Mouse (Mus musculus): ENCODE measurements at regions not wholly inside any gene's neighbourhood (a gene's known extent, or its start where the extent isn't known, plus 50 kb on each side); places are given as distances from the start of the nearest gene placed in this dataset.

- Histone ChIP-seq H3K4me3 (ENCODE audit: low read depth, low read length) (no peak overlapping the region), H3K4me1 (replicated peaks; ENCODE audit: control insufficient read depth, insufficient read depth, low read length) (no peaks in the 10 kb centered on the region), H3K27me3 (ENCODE audit: control insufficient read depth, insufficient read depth, low read length) (no peaks in the 10 kb centered on the region), H3K27ac (ENCODE audit: low read depth, low read length) (no peak overlapping the region), H3K4me2 (replicated peaks; ENCODE audit: low read depth, low read length) (no peak overlapping the region), H3K9ac (ENCODE audit: low read depth, low read length) (no peak overlapping the region), H3K36me3 (ENCODE audit: control insufficient read depth, insufficient read depth, low read length) (no peaks in the 10 kb centered on the region), H3K9me3 (ENCODE audit: control insufficient read depth, low read length) (no peaks in the 10 kb centered on the region)
- DNase-seq (ENCODE audit: low spot score) (no peak), ATAC-seq (ENCODE audit: low FRiP score) (no peak)
- 77% methylated on average over 3 of the region's 3 CpGs for WGBS
These were observed 599.9 kb downstream of the Ebf1 start for GRCm38 (mm10) chr11:45216942-45217474.

DNA sequence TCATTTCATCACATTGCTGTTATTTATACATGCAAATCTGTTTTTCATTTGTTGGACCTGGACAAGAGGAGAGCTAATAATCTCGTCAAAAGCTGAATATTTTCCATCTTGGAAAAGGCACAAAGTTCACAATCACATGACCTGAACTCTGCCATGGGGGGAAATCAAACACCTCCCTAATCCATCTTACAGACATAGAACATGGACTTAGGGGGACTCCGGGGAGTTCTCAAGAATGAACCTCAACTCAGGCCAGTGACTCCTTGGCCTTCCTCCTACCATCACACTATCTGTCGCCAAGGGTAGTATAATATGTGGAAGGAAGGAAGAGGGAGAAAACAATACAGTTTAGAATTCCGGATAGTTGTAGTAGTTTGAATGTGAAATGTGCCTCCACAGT lies 602.1 kb downstream of the Ebf1 start:
- Histone ChIP-seq H3K9ac (ENCODE audit: low read depth, low read length) (no peak overlapping the region), H3K27me3 (ENCODE audit: control insufficient read depth, insufficient read depth, low read length) (no peaks in the 10 kb centered on the region), H3K4me2 (replicated peaks; ENCODE audit: low read depth, low read length) (no peak overlapping the region), H3K4me1 (replicated peaks; ENCODE audit: control insufficient read depth, insufficient read depth, low read length) (no peaks in the 10 kb centered on the region), H3K4me3 (ENCODE audit: low read depth, low read length) (no peak overlapping the region), H3K36me3 (ENCODE audit: control insufficient read depth, insufficient read depth, low read length) (no peaks in the 10 kb centered on the region), H3K9me3 (ENCODE audit: control insufficient read depth, low read length) (no peaks in the 10 kb centered on the region), H3K27ac (ENCODE audit: low read depth, low read length) (no peak overlapping the region)
- DNase-seq (ENCODE audit: low spot score) (no peak), ATAC-seq (ENCODE audit: low FRiP score) (no peak)
- WGBS: 80% methylated on average over 4 of the region's 4 CpGs

DNA sequence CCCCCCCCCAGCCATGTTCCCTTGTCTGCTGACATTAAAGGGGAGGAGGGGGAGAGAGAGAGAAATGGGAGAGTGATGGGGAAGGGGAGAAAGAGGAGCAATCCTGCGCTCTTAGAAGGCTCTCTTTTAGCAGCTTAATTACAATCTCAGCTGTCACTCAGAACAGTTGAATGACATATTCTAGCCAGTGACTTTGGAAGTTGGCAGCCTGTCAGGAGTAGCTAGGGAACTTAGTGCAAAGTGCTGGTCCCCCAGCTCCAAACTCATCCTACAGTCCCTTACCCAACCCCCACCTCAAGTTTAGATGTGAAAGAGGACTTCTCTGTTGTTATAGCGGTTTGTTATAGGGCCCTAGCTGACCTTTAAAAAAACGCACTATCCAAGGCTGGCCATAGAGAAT lies 604.9 kb downstream of the Ebf1 start:
- Histone ChIP-seq H3K27ac (ENCODE audit: low read depth, low read length) (no peak overlapping the region), H3K4me2 (replicated peaks; ENCODE audit: low read depth, low read length) (no peak overlapping the region), H3K9me3 (ENCODE audit: control insufficient read depth, low read length) (no peaks in the 10 kb centered on the region), H3K4me3 (ENCODE audit: low read depth, low read length) (no peak overlapping the region), H3K4me1 (replicated peaks; ENCODE audit: control insufficient read depth, insufficient read depth, low read length) (no peaks in the 10 kb centered on the region), H3K27me3 (ENCODE audit: control insufficient read depth, insufficient read depth, low read length) (no peaks in the 10 kb centered on the region), H3K9ac (ENCODE audit: low read depth, low read length) (no peak overlapping the region), H3K36me3 (ENCODE audit: control insufficient read depth, insufficient read depth, low read length) (no peaks in the 10 kb centered on the region)
- DNase-seq (ENCODE audit: low spot score) (no peak), ATAC-seq (ENCODE audit: low FRiP score) (no peak)
- 75% methylated on average over 3 of the region's 3 CpGs for WGBS

GRCm38 (mm10) chr11:45235476-45236412 lies 616.1 kb upstream of the Clint1 start:
- DNase-seq (ENCODE audit: low spot score): no peak
- no peaks in the 10 kb centered on the region for H3K36me3 ChIP-seq (ENCODE audit: control insufficient read depth, insufficient read depth, low read length)
- no peak overlapping the region for H3K9ac ChIP-seq (ENCODE audit: low read depth, low read length)
- no peaks in the 10 kb centered on the region for H3K4me1 ChIP-seq (replicated peaks; ENCODE audit: control insufficient read depth, insufficient read depth, low read length)
- H3K27ac ChIP-seq (ENCODE audit: low read depth, low read length): no peak overlapping the region
- no peak overlapping the region for H3K4me2 ChIP-seq (replicated peaks; ENCODE audit: low read depth, low read length)
- no peak for ATAC-seq (ENCODE audit: low FRiP score)
- WGBS: 86% methylated on average over 6 of the region's 6 CpGs
- H3K4me3 ChIP-seq (ENCODE audit: low read depth, low read length): no peak overlapping the region
- no peaks in the 10 kb centered on the region for H3K9me3 ChIP-seq (ENCODE audit: control insufficient read depth, low read length)
- no peaks in the 10 kb centered on the region for H3K27me3 ChIP-seq (ENCODE audit: control insufficient read depth, insufficient read depth, low read length)

DNA sequence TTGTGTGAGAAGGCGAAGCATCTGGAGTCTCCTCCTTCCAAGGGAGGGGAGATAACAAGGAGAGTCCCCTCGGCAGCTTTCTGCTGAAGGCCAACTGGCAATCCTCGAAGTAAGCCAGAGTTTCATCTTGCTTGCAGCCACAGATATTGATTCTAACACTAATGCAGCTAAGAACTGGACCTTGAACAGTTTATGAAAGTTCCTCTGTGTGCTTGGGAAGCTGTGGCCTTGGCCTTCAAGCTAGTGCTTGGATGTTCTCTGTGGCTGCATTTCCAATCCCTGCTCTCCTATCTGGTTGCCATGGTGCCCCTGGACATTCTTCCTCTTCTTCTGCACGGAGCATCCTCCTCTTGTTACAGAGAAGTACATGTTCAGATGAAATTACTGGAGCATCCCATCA lies 614.8 kb upstream of the Clint1 start:
- Histone ChIP-seq H3K4me2 (replicated peaks; ENCODE audit: low read depth, low read length) (no peak overlapping the region), H3K27ac (ENCODE audit: low read depth, low read length) (no peak overlapping the region), H3K27me3 (ENCODE audit: control insufficient read depth, insufficient read depth, low read length) (no peaks in the 10 kb centered on the region), H3K4me3 (ENCODE audit: low read depth, low read length) (no peak overlapping the region), H3K4me1 (replicated peaks; ENCODE audit: control insufficient read depth, insufficient read depth, low read length) (no peaks in the 10 kb centered on the region), H3K36me3 (ENCODE audit: control insufficient read depth, insufficient read depth, low read length) (no peaks in the 10 kb centered on the region), H3K9me3 (ENCODE audit: control insufficient read depth, low read length) (no peaks in the 10 kb centered on the region), H3K9ac (ENCODE audit: low read depth, low read length) (no peak overlapping the region)
- 77% methylated on average over 4 of the region's 4 CpGs for WGBS
- DNase-seq (ENCODE audit: low spot score) (no peak), ATAC-seq (ENCODE audit: low FRiP score) (no peak)

- DNase-seq (ENCODE audit: low spot score) (no peak), ATAC-seq (ENCODE audit: low FRiP score) (no peak)
- Histone ChIP-seq H3K9me3 (ENCODE audit: control insufficient read depth, low read length) (no peaks in the 10 kb centered on the region), H3K4me1 (replicated peaks; ENCODE audit: control insufficient read depth, insufficient read depth, low read length) (no peaks in the 10 kb centered on the region), H3K4me2 (replicated peaks; ENCODE audit: low read depth, low read length) (no peak overlapping the region), H3K27ac (ENCODE audit: low read depth, low read length) (no peak overlapping the region), H3K4me3 (ENCODE audit: low read depth, low read length) (no peak overlapping the region), H3K27me3 (ENCODE audit: control insufficient read depth, insufficient read depth, low read length) (no peaks in the 10 kb centered on the region), H3K36me3 (ENCODE audit: control insufficient read depth, insufficient read depth, low read length) (no peaks in the 10 kb centered on the region), H3K9ac (ENCODE audit: low read depth, low read length) (no peak overlapping the region)
- 77% methylated on average over 5 of the region's 5 CpGs for WGBS
These were observed 612.8 kb upstream of the Clint1 start for GRCm38 (mm10) chr11:45239044-45239443.

- ATAC-seq (ENCODE audit: low FRiP score) (no peak), DNase-seq (ENCODE audit: low spot score) (no peak)
- Histone ChIP-seq H3K4me1 (replicated peaks; ENCODE audit: control insufficient read depth, insufficient read depth, low read length) (no peaks in the 10 kb centered on the region), H3K9me3 (ENCODE audit: control insufficient read depth, low read length) (no peaks in the 10 kb centered on the region), H3K4me3 (ENCODE audit: low read depth, low read length) (no peak overlapping the region), H3K27me3 (ENCODE audit: control insufficient read depth, insufficient read depth, low read length) (no peaks in the 10 kb centered on the region), H3K9ac (ENCODE audit: low read depth, low read length) (no peak overlapping the region), H3K4me2 (replicated peaks; ENCODE audit: low read depth, low read length) (no peak overlapping the region), H3K27ac (ENCODE audit: low read depth, low read length) (no peak overlapping the region), H3K36me3 (ENCODE audit: control insufficient read depth, insufficient read depth, low read length) (no peaks in the 10 kb centered on the region)
- WGBS: 60% methylated on average over 3 of the region's 3 CpGs
These were observed 611.4 kb upstream of the Clint1 start for GRCm38 (mm10) chr11:45240419-45240818.

GRCm38 (mm10) chr11:45241671-45242070 lies 610.2 kb upstream of the Clint1 start:
- Histone ChIP-seq H3K4me3 (ENCODE audit: low read depth, low read length) (no peak overlapping the region), H3K27ac (ENCODE audit: low read depth, low read length) (no peak overlapping the region), H3K9me3 (ENCODE audit: control insufficient read depth, low read length) (no peaks in the 10 kb centered on the region), H3K36me3 (ENCODE audit: control insufficient read depth, insufficient read depth, low read length) (no peaks in the 10 kb centered on the region), H3K9ac (ENCODE audit: low read depth, low read length) (no peak overlapping the region), H3K4me2 (replicated peaks; ENCODE audit: low read depth, low read length) (no peak overlapping the region), H3K4me1 (replicated peaks; ENCODE audit: control insufficient read depth, insufficient read depth, low read length) (no peaks in the 10 kb centered on the region), H3K27me3 (ENCODE audit: control insufficient read depth, insufficient read depth, low read length) (no peaks in the 10 kb centered on the region)
- DNase-seq (ENCODE audit: low spot score) (no peak), ATAC-seq (ENCODE audit: low FRiP score) (no peak)
- WGBS: 81% methylated on average over 10 of the region's 10 CpGs

- no peak overlapping the region for H3K9ac ChIP-seq (ENCODE audit: low read depth, low read length)
- no peak for ATAC-seq (ENCODE audit: low FRiP score)
- 94% methylated on average over 2 of the region's 2 CpGs for WGBS
- DNase-seq (ENCODE audit: low spot score): no peak
- no peaks in the 10 kb centered on the region for H3K4me1 ChIP-seq (replicated peaks; ENCODE audit: control insufficient read depth, insufficient read depth, low read length)
- H3K27ac ChIP-seq (ENCODE audit: low read depth, low read length): no peak overlapping the region
- H3K4me3 ChIP-seq (ENCODE audit: low read depth, low read length): no peak overlapping the region
- no peaks in the 10 kb centered on the region for H3K27me3 ChIP-seq (ENCODE audit: control insufficient read depth, insufficient read depth, low read length)
- no peaks in the 10 kb centered on the region for H3K36me3 ChIP-seq (ENCODE audit: control insufficient read depth, insufficient read depth, low read length)
- no peaks in the 10 kb centered on the region for H3K9me3 ChIP-seq (ENCODE audit: control insufficient read depth, low read length)
- H3K4me2 ChIP-seq (replicated peaks; ENCODE audit: low read depth, low read length): no peak overlapping the region
These were observed 607.1 kb upstream of the Clint1 start for GRCm38 (mm10) chr11:45244796-45245195.

All from hindbrain, embryonic 11.5 days (tissue).